Mouse (Mus musculus): ENCODE measurements around the gene Snx29.

DNA sequence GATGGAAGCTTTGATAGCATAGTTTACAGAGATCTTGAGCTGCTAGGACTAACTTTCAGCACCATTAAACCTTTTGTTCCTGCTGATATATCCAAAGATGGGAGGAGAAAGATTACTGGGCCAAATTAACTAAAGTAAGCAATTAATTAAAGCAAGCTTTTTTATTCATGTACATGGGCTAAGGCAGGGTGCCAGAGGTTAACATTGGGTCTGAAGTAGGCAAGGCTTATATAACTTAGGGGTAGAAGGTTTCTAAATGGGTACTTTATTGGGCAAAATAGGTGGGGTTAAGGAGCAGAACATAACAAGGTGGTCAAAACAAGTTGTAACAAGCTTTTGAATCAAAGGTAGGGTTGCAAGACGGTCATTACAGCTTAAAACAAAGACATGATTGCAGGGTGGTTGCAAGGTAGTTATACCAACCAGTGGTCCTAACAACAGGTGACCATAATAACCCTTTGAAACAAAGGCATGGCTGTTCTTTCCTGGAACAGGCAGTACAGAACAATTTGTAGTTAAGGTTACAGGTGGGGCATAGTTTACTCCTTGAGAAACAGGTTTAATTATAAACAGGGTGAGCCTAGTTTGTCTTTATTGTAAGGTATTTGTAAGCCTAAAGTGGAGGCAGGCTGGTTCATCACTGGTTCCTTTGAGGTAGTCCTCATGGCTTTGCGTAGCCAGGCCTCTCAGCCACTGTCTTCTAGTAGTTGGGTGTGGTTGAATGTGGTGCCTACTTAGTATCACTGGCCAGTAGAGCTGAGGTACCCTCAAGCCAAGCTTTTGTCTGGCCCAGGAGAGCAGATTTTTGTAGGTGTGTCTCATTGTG, 182.2 kb downstream of the Snx29 start:
- no peak for TF ChIP-seq TAL1 (IDR thresholded peaks at IDR 0.05; ENCODE audit: low read length)
- no peak for TF ChIP-seq GATA1 (IDR thresholded peaks at IDR 0.05; ENCODE audit: low read length)

All from erythroblast, embryonic 14.5 days (primary cell).